Mouse (Mus musculus) kidney, postnatal 4 days (tissue): ENCODE data around the gene Tmeff1.

Experiments
- DNase-seq, 2 experiments: peaks; one replicate each; pipeline ENCODE4 v3.0.0; 2021; ENCODE audit warnings: mixed read lengths in 2 of 2

Tmeff1 gene

GRCm38 (mm10) chr4:48584421-48585240 is at the start of gene Tmeff1:
TSS of gene Tmeff1 (plus strand) at chr4:48585174.
- peak; percentile 69 to 78 for DNase-seq

- DNase-seq, result no peak
Measured at GRCm38 (mm10) chr4:48536275-48536674, 48.7 kb upstream of the Tmeff1 start.

DNA sequence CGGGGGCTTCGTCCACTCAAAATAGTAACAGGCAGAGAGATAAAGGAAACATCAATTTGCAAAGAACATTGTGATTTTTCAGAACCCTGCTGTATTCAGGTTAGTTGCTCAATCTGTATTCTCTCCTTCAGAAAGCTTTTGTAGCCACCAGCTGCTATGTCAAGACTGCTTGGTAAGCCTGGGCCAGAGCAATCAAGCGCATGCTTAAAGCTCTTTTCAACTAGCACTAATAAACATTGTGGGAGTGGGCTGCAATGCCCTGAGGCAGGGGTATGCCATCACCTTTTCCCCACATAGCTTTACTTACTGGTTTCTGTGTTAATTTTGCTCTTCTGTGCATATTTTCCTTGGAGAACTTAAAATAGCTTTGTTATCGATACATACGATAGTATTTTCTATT is 48.0 kb upstream of the Tmeff1 start:
- DNase-seq, result no peak

DNA sequence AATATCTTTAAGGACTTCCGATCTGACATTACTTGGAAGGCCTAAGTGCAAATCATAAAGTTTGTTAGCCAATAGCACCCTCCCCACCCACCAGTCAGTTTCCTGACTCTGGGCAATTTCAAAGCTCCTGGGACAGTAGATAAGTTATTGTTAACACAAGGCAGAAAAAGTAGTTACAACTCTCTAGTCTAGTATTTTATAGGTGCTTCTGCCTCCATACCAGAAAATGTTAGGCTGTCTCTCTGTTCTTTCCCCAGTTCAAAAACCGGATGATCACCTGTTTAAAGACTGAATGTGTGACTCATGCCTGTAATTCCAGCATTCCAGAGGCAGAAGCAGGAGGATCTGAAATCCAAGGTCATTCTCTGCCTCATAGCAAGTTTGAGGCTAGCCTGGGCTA is 46.4 kb upstream of the Tmeff1 start:
- DNase-seq, result no peak

DNA sequence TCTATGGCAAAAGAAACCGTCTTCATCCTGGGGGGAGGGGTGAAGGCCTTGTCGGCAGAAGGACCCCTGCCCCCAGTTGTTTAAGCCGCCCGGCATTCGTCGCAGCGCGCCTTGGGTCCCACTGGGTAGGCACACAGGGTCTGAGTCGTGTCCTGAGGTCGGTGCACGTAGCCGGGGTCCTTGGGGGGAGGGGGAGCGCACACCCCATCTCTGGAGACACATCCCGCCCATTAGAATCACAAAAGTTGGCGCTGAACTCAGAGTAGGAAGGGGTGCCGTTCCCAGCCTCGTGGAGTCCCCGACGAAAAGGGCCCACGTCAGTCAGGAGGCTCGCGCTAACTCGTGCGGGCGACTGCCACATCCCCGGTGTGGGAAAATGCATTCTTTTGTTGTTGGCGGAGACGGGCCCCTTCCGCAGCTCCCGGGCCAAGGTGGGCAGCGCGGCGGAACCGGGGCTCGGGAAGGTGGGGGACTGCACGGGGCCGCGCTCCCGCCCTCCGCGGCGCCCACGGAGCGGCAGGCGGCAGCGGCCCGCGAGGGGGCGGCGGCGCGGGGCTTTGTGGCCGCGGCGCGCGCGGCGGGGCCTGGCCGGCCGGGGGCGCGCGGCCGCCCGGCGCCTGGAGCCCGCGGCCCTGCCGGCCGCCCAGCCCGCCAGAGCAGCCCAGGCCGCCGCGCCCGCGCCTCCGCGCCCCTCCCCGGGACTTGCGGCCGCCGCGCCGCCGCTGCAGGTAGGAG is 45.0 kb upstream of the Tmeff1 start, which contains the start of gene Msantd3:
TSS of gene Msantd3 (plus strand) at position 95 of the 735 bp plus-strand sequence.
- DNase-seq, result peak; percentile 76 to 82

- DNase-seq, result peak; percentile 49 to 73
Measured at GRCm38 (mm10) chr4:48540576-48541111, 44.3 kb upstream of the Tmeff1 start.

GRCm38 (mm10) chr4:48541526-48542250 is 43.3 kb upstream of the Tmeff1 start:
- peak; percentile 29 to 49 for DNase-seq

- DNase-seq, result no peak
Measured at GRCm38 (mm10) chr4:48542351-48542750, 42.6 kb upstream of the Tmeff1 start.

DNA sequence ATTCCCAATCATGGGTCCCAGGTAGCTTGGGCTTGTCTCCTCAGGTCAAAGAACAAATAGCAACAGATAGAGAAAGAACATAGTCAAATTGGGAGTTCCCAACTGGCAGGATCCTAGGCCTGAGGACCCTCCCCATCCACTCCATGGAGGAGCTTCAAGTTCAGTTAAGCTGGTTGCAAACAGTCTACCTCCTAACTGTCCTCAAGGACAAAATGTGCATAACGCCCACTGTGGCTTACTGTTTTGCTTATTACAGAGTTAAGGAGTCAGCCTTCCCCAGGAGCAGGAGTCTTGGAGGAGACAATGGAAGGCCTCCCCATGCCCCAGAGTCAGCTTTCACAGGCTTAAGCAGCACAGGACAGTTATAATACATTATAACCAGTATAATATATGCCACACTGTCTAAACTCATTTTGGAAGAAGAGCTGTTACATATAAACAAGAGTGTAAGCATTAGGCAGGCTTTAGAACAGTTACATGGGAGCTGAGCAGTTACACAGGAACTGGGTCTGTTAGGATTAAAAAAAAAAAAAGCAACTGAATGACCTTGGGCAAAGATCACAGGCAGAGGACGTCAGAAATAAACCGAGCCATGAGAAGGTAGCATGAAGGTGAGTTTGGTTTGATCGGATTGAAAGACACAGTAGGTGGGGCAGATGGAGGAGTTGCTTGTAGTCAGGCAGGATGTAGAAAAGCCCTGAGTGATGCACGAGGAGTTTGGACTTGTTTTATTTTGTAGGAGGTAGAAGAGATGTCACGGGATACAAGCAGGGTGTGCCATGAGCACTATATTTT is 41.7 kb upstream of the Tmeff1 start:
- DNase-seq, result no peak

DNA sequence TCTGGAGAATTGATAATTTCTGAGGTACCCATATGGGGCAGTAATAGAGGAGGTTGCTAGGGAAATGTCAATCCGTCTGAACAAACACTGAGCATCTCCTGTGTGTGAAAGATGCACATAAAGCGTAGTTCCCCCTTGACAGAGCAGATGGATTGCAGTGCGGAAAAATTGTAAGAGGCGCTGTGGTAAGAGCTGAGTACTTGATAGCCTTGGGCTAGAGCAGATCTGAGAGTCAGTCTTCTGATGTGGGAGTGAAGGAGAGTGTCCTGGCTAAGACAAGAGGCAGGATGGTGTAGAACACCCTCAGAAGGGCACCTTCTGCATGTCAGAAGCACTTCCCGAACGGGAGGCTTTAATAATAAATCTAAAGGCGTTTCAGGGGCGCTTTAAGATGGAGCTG is 40.8 kb upstream of the Tmeff1 start:
- no peak for DNase-seq

DNA sequence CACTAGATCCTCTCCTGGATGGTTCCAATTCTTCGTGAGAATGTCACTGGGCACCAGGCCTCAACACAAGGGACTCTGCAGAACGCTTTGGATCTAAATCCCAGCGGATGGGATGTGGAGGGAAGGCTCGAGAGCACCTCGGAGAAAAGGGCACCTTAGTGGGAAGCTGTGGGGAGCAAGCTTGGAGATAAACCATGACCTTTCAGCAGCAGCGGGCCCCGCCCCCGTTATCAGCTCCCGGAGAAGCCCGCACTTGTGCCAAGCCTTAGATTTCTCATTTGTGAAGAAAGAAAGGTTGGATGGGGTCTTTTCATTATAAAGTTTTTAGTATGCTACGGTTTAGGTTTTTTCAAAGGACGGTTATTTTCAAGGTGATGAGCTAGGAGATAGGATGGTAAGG is 39.0 kb upstream of the Tmeff1 start:
- no peak for DNase-seq

- no peak for DNase-seq
Measured at GRCm38 (mm10) chr4:48546568-48547496, 38.1 kb upstream of the Tmeff1 start.

GRCm38 (mm10) chr4:48548393-48549045 is 36.5 kb upstream of the Tmeff1 start:
- DNase-seq, result no peak

DNA sequence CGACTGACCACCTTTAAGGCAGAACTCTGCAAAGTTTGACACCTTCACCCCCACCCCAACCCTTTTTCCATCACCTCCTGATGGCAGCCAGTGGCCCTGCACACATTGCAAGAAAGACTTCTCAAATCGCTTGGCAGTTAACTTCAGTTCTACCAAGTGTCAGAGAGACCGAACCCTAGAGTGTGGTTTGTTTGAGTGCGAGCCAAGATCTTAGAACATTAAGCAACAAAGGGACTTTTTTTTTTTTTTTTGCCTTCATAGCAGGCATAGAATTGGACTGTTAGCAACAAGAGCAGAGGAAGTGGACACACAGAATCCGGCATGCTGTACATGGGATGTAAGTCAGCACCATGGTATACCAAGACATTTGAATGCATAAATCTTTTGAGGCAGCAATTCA is 35.3 kb upstream of the Tmeff1 start:
- no peak for DNase-seq

- no peak for DNase-seq
Measured at GRCm38 (mm10) chr4:48552486-48553064, 32.4 kb upstream of the Tmeff1 start.

DNA sequence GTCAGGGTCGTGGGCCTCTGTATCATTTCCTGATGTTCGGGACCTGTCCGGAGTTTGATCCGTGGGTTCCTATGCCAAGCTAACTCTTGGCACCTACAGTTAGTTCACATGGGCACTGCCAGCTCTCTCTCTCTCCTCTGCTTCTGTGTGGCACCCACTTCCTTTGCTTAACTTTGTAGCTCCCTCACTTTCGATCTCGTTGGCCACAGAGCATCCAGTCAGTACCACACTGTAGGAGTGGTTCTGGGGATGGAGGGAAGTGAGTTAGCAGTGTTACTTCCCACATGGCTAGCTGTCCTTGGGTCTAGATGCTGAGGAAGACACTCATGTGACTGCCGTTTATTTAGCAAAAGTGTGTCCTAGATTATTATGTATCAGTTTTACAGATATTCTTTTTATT is 30.8 kb upstream of the Tmeff1 start:
- DNase-seq, result no peak

GRCm38 (mm10) chr4:48555729-48556128 is 29.2 kb upstream of the Tmeff1 start:
- peak; percentile 74 to 75 for DNase-seq

GRCm38 (mm10) chr4:48559652-48560051 is 25.3 kb upstream of the Tmeff1 start:
- DNase-seq, result no peak

- no peak for DNase-seq
Measured at GRCm38 (mm10) chr4:48561824-48562223, 23.1 kb upstream of the Tmeff1 start.

GRCm38 (mm10) chr4:48564962-48565361 is 20.0 kb upstream of the Tmeff1 start:
- no peak for DNase-seq
